Mouse (Mus musculus): Measurements from ENCODE around the gene Zyg11b.
A peak's percentile ranks its signal among the peaks of the same experiment; 100 is the strongest.

Zyg11b gene

GRCm38 (mm10) chr4:108300670-108301373, at the start of gene Zyg11b:
TSS of gene Zyg11b (minus strand) at chr4:108301096.
- DNase-seq (ENCODE audit: low spot score) = peak; percentile 98

GRCm38 (mm10) chr4:108349836-108350547, 49.1 kb upstream of the Zyg11b start:
- DNase-seq (ENCODE audit: low spot score) = peak; percentile 48

GRCm38 (mm10) chr4:108349064-108349463, 48.2 kb upstream of the Zyg11b start:
- DNase-seq (ENCODE audit: low spot score) = no peak

GRCm38 (mm10) chr4:108348256-108348875, 47.5 kb upstream of the Zyg11b start:
- DNase-seq (ENCODE audit: low spot score) = peak; percentile 69

GRCm38 (mm10) chr4:108347111-108347510, 46.2 kb upstream of the Zyg11b start:
- peak; percentile 55 for DNase-seq (ENCODE audit: low spot score)

- DNase-seq (ENCODE audit: low spot score) = no peak
Measured at GRCm38 (mm10) chr4:108345826-108346225, 44.9 kb upstream of the Zyg11b start.

GRCm38 (mm10) chr4:108344631-108345083, 43.8 kb upstream of the Zyg11b start:
- DNase-seq (ENCODE audit: low spot score) = no peak

- DNase-seq (ENCODE audit: low spot score) = peak; percentile 68
Measured at GRCm38 (mm10) chr4:108339277-108339690, 38.4 kb upstream of the Zyg11b start.

- no peak for DNase-seq (ENCODE audit: low spot score)
Measured at GRCm38 (mm10) chr4:108338811-108339210, 37.9 kb upstream of the Zyg11b start.

- DNase-seq (ENCODE audit: low spot score) = no peak
Measured at GRCm38 (mm10) chr4:108338321-108338733, 37.4 kb upstream of the Zyg11b start.

- DNase-seq (ENCODE audit: low spot score) = no peak
Measured at GRCm38 (mm10) chr4:108337817-108338216, 36.9 kb upstream of the Zyg11b start.

GRCm38 (mm10) chr4:108336765-108337164, 35.9 kb upstream of the Zyg11b start:
- DNase-seq (ENCODE audit: low spot score) = no peak

GRCm38 (mm10) chr4:108335413-108335812, 34.5 kb upstream of the Zyg11b start:
- no peak for DNase-seq (ENCODE audit: low spot score)

- DNase-seq (ENCODE audit: low spot score) = no peak
Measured at GRCm38 (mm10) chr4:108332041-108332440, 31.1 kb upstream of the Zyg11b start.

GRCm38 (mm10) chr4:108329840-108330239, 28.9 kb upstream of the Zyg11b start:
- no peak for DNase-seq (ENCODE audit: low spot score)

- peak; percentile 99 for DNase-seq (ENCODE audit: low spot score)
Measured at GRCm38 (mm10) chr4:108327730-108328484, 27.0 kb upstream of the Zyg11b start, which contains the start of gene Coa7. TSS of gene Coa7 (plus strand) at chr4:108328140.

- peak; percentile 50 for DNase-seq (ENCODE audit: low spot score)
Measured at GRCm38 (mm10) chr4:108327071-108327579, 26.2 kb upstream of the Zyg11b start.

- no peak for DNase-seq (ENCODE audit: low spot score)
Measured at GRCm38 (mm10) chr4:108323588-108323987, 22.7 kb upstream of the Zyg11b start.

GRCm38 (mm10) chr4:108320627-108321380, 19.9 kb upstream of the Zyg11b start:
- no peak for DNase-seq (ENCODE audit: low spot score)

- no peak for DNase-seq (ENCODE audit: low spot score)
Measured at GRCm38 (mm10) chr4:108319747-108320146, 18.9 kb upstream of the Zyg11b start.
